Mouse (Mus musculus) retina, postnatal 1 day (tissue): ENCODE results near the gene Cyct.
A peak's percentile ranks its signal among the peaks of the same experiment; 100 is the strongest.

ENCODE experiments used
- DNase-seq: peaks from one replicate; pipeline ENCODE4 v3.0.0-alpha.2; 2012

Gene Cyct

DNA sequence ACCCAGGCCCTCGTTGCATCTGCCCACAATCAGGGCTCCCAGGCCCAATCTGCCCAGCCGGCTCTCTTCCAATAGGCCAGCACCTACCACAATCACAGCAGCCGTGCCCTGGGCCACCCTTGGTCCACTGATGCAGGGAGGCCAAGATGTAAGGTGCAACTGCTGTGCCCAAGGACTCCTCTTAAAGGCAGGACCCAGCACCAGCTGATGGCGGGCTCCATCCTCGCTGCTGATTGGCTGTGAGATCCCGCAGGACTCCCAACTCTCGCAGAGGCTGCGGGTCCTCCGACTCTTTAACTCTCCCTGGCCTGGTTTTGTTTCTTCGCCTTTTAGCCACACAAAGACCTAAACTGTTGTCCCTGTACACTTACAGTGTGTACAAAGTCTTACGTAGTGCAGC is at the start of gene Cyct:
TSS of gene Cyct (minus strand) at position 225 of the 400 bp plus-strand sequence.
- DNase-seq = no peak

DNA sequence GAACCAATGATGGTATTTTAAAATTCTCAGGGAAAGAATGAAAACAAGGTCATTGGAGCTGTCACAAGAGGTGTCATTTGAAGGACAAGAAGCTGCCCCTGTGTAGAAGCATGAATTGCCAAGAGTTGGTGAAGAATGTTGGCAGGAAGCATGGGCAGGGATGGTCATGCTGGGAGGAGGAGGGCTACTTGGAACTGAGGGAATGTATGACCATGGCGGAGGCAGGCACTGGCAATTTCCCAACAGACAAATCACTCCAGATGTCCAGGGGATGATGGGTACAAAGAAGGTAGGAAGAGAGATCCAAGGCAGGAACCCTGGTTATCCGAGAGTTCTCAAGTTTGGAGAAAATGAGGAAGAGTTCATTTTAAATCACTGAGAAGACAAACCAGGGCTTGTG is 49.7 kb upstream of the Cyct start:
- DNase-seq = no peak

DNA sequence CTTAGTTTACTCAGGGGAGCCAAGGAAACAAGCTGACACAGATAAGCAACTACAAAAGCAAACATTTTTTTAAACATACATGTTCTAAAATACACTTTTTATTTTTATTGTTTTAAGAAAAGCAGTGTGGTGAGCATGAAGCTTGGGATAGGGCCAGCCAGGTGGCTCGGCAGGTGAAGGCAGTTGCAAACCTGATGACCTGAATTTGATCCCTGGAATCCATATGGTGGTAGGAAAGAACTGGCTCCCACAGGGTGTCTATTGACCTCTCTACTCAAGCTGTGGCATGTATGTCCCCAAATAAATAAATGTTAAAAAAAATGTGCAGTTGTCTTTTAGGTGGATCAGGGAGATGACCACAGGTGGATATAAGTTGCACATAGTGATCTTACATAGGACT is 49.3 kb upstream of the Cyct start:
- no peak for DNase-seq

DNA sequence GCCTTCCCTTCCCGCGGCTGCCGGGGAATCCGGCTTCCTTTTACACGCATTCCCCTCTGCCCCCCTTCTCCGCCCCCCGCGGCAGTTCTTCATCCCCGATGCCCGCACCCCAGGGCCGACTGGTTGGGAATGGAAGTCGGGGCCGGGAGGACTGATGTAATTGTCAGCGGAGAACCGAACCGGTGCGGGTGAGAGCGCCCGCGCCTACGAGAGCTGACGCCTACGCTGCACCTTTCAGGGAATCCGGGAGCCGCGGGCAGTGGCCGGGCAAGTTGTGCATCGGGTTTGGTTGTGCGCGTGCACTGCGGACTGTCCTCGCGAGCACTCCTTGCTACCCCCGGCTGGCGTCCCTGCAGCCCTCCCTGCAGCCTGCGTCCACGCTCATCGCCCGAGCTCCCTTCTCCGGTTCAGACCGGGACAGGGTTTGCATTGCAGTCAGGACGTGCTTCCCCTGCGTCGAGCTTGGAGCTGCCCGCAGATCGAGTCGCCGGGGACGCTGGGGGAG is 46.7 kb upstream of the Cyct start:
- DNase-seq = peak; percentile 75

DNA sequence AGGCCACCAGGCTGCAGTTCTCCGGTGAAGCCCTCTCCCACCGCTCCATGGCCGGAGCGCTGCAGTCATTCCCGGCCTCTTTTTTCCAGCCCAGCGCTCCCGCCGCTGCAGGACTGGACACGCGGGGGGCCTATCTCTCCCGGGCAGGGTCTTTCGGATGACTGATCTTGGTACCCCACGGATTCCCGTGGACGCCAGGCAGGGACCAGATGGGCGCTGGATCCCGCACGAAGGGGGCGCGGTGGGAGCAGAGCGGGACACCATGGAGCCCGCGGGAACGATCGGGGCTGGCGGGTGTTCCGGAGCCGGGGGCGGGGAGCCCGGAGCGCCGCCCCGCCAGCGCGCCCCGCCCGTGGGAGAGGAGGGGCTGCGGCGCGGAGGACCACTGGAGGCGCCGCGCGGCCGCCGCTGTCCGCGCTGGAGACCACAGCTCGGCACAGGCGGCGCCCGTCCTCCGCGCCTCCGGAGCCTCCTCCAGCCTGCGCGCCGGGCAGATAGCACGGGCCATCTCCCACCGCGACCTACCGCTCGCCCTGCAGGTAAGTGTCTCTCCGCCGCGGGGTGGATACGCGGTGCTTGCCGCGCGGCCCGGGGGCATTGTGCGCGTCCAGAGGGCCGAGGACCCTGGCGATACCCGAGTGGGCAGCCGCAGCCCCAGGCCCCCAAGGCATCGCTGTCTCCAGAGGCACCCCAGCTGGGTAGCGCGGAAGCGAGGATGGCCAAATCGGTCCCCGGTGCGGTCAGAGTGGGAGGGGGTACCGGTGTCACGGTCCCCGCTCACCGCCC is 46.1 kb upstream of the Cyct start, which contains the start of gene Osbpl6:
TSS of gene Osbpl6 (plus strand) at position 358 of the 786 bp plus-strand sequence.
- peak; percentile 88 for DNase-seq

DNA sequence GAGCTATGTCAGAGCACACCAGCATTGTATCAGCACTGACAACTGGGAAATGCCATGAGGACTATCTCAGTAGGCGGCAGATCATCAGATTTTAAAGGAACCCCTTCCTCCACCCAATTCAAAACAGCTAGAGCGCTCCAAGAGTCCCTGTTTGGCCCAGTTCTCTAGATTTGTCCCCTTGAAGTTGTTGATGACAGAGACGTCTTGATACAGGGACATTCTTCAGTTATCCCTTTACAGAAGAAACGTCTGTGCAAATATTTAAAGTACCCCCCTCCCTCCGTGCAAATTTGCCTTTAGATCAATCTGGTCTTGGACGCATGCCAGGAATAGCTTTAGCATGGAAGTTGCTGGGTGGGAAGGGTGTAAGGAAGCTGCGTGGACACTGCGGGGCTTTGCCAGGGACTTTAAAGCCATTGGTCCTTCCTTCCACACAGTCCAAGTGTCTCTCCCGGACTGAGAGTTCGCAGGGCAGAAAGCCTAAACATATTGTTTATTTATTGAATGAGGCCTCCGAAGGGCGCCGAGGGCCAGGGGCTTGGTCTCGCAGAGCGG is 45.4 kb upstream of the Cyct start:
- DNase-seq = peak; percentile 72

DNA sequence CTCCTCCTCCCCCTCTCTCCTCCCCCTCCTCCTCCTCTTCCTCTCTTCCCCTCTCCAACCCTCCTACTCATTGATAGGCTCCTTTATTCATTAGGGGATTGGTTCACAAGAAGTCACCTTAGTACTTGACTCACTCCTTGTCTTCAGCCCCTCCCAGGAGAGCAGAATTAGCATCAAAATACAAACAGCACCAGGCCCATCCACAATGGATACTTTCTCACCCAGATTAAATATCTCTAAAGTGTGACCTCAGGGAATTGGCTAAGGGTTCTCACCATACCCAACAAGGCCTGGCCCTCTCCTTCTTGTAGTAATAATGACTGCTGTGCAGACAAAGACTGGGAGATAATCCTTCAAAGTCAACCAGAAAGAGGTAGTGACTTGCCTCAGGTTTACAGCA is 39.9 kb upstream of the Cyct start:
- DNase-seq = no peak

DNA sequence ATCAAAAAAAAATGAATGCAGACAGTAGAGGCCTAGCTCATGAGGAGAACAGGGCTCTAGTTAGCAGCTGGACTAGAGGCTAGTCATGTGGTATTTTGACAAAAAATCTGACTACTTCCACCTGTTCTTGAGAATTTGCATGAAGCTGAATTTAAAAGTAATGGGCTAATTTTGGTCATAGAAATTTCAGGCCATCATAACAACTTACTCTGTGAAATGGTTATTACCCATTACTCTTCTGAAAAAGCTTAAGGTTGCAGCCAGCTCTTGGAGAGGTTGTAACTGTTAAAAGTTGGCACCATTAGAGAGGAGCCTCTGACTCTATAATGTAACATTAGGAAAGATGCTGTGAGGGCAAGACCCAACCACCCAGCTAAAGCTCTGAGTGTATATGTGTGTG is 26.3 kb upstream of the Cyct start:
- no peak for DNase-seq

DNA sequence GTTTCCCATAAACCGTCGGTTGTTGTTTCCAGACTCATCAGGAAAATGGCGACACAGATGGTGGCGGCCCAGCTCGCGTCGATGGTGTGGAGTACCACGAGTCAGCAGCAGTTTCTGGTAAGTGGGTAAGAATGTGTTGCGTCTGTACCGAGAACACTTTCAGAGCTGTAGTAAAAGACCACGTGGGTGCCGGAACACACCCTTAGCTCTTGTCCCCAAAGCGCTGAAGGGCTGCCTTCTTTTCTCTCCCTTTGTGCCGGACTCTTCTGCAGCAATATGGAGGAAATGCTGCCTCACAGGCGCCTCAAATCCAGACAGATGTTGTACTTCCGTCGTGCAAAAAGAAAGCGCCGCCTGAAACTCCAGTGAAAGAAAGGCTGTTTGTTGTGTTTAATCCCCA is 18.4 kb upstream of the Cyct start:
- DNase-seq = no peak

DNA sequence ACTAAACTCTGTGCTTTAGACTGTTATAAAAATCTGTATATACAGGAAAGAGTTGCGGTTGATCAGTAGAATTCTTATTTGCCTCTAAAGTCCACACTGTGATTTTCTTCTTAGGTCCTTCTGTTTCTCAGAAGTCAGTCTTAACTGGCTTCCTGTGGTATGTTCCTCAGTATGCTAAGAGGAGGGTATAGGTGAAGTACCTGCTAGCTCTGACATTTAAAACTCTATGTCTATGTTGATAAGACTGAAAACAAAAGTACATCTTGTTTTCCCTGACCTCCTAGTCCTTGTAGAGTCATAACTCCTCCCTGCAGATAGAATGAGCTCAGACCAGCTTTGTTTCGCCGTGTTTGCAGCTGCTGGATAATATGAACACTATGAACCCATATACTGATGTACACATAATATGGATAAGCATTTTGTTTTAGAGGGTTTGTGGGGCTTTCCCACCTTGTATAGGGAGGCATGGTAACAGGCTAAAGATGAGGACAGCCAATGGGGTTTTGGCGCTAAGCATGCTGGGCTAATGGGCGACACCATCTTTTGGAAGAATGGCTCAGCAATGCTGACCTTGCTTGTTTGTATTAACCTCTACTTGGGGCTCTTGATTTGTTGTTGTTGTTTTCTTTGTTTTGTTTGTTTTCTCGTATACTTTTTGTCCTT is 14.4 kb upstream of the Cyct start:
- DNase-seq = no peak

DNA sequence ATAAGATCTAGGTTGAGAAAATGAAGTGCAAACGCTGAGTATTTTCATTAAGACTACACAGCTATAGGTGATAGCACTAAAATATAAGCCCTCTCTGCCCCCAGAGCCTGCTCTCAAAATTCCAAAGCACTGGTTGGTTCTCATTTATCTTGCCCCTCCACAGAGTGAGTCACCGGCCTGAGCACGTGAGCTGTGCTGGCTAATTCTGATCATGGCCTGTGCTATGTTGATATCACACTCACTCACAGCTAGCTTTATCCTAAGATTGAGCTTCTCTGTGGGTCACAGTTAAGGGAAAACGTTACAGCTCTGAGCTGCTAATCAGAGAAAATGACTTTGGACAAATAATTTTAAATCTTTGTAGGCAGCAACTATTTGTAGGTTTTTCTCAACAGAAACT is 12.0 kb upstream of the Cyct start:
- DNase-seq = no peak

DNA sequence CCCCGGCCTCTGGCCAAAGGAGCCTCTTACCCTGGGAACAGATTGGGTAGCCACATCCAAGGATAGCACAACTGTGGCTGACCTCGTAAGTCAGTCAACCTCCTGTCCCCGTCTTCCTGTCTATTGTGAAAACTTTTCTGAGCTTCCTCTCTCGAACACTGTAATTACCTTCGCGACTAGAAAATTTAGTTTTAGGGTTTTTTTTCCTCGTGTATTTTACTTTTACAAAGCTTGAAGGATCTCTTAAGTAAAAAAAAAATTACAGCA is 10.3 kb upstream of the Cyct start:
- no peak for DNase-seq

DNA sequence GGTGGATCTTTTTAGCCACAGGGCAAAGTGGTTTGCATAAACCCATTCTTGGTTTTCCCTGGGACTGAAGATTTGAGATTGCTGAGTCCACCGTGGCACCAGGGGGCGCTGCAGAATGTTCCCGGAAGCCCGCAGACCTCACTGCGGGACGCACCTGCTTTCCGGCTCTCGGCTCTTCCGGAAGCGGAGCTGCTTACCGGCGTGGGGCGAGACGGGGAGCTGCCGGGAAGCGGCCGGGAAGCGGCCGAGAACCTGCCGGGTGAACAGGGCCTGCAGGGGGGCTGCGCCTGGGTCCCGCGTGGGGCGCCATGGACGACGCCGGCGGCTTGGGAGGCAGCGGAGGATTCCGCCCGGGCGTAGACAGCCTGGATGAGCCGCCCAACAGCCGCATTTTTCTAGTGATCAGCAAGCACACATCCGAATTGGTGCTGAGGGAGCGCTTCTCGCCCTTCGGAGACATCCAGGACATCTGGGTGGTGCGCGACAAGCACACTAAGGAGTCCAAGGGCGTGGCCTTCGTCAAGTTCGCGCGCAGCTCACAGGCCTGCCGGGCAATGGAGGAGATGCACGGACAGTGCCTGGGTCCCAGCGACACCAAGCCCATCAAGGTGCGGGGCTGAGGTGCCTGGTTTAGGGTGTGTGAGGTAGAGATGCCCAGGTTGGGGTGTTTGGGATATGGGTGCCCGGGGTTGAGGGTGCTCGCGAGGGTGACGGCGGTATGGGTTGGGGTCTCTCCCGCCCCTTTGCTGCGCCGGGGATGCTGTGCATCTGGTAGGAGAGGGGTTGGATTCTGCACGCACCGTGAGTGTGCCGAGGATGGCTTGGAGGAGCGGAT is 9.8 kb upstream of the Cyct start, which contains the start of gene Rbm45:
TSS of gene Rbm45 (plus strand) at position 164 of the 835 bp plus-strand sequence.
- peak; percentile 94 for DNase-seq

DNA sequence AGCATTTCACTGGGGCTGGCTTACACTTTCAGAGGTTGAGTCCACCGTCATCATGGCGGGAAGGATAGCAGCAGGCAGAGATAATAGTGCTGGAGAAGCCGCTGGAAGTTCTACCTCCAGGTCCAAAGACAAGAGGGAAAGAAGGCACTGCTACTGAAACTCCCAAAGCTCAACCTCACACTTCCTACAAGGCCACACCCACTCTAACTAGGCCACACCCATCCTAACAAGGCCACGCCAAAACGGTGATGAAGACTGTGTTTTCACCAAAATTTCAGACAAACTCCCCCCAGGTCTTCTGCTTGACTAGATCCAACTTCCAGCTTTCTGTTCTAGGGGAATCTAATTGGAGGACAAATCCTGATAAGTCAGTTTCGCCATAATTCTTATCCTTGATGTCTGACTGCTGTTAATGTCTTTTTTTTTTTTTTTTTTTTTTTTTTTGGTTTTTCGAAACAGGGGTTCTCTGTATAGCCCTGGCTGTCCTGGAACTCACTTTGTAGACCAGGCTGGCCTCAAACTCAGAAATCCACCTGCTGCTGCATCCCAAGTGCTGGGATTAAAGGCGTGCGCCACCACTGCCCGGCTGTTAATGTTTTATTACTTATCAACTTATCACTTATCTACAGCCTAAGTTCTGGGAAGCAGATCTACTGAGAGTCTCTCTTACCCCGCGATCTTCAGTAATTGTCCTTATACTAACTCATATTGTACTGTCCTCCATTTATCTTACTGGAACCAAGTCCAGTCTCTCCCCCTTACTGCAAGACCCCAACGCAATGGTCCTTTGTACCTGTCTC is 8.8 kb upstream of the Cyct start:
- no peak for DNase-seq

DNA sequence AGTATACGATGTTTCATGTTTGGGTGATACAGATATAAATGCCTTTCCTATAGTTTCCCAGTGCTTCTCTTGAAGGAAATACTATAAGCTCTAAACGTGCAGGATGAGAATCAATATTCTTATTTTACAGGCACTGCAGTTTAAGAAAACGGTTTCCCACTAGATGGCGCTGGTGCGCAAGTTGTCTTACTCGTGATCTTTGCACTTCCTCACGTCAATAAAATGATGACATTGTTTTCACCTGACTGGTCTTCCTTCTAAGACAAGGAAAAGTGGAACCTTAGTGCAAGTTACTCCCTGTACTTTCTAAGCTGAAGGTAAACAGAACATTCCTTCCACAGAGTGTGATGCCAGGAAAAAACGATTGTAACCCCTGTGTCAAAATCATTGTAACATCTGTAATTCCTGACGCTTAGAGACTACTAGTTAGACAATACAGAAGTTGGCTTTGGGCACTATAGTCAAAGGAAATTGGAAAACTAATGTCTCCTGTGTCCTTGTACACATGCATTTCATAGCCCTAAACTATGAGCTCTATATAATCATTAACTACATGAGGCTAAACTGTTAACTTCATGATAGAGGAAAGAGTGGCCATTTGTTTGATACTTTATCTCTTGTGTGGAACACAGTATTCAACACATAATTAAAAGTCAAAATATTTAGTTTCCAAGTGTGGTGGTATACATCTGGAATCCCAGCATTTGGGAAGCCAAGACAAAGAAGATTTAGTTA is 7.1 kb upstream of the Cyct start:
- peak; percentile 87 for DNase-seq

DNA sequence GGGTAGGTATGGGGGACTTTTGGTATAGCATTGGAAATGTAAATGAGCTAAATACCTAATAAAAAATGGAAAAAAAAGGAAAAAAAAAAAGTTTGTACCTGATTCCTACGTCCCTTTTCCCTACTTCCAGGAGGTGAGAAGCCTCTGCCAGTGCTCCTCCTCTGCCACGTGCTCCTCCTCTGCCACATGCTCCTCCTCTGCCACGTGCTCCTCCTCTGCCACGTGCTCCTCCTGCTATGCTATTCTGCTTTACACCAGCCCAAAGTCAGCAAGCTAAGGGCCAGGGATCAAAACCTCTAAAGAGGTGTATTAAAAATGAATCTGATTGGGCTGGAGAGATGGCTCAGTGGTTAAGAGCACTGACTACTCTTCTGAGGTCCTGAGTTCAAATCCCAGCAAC is 5.6 kb upstream of the Cyct start:
- DNase-seq = no peak

DNA sequence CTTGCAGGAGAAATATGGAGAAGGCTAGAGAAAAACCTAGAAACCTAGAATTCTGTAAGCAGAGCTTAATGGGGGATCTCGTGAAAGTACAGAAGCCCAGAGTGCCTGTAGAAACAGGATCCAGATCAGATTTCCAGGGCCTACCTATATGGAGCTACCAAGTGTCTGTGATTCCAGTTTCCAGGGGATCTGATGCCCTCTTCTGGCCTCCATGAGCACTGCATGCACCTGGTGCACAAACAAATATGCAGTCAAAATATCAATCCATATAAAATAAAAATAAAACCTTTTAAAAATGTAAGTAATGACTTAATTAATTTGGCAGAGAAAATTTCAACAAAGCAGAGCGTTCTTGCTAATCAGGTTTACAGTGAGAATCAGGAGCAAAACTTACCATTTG is 1.9 kb upstream of the Cyct start:
- DNase-seq = peak; percentile 16

DNA sequence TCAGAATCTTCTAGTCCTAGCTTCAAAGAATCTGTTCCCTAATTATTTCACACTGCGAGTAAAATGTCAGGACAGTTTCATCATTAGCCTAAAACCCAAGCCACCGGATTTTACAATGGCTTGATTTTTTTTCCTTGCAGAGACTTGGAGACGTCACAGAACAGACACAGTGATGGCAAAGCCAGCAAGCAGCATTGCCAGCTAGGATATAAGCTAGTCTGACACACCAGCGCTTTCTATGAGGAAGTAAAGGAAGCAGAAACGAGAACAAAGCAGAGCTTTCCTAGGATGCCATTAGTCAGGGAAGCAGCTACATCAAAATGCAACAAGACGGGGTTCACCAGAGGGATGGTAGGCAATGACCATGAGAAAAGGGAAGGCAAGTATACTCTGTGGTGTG is 12.4 kb downstream of the Cyct start:
- DNase-seq = peak; percentile 48

DNA sequence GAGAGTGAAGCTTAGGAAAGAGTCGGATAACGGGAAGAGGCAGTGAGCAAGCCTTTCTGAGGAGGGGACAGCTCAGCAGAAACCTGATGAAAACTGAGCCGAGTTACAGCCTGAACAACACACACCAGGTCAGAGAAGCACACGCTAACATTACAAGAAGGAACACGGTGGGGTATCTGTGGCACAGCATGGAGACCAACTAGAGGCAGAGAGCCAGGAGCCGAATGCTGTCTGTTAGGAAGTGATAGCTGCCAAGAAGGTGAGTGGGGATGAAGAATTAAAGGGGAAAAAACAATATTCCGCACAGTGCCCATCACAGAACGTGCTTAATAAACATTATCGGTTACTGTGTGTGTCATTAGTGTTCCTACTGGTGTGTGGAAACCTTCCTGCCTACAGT is 18.1 kb downstream of the Cyct start:
- DNase-seq = no peak

DNA sequence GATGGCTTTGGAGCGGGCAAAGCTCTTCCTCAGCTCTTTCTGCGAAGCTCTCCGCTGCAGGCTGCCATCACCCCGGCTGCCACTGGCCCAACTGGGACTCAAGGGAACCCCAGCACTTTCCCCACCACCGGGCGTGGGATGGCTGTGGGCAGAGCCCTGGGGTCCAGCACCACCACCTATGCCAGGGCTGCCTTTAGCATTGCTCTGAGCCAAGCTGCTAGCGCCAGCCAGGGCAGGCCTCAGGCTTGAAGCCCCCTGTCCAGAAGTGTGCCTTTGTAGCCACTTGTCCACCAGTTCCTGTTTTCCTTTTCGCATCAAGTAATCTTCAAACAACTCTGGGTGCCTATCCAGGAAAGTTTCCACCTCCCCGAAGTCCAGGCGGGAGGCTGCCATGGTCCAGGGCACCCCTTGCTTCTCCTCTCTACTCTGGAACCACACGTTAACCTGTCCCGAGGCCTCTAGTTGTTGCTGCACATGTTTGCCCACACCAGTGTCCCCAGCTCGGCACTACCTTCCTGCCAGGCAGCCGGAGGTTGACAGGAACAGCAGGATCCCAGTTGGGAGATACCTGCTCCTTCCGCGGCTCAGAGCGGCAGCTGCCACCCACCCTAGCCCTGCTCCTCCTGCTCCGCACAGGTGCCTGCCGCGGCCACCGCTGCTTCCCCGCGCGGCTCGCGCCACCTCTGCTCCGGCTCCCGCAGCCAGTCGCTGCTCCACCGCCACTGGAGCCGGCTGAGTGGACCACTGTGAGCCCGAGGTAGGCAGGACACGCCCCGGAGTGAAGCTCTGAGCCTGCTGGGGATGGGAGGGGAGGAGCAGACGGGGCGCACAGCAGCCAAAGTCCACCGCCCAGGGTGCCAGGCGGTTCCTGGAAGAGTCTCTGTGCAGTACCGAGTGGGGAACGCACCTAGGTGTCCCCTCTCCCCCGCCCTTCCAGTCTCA is 21.8 kb downstream of the Cyct start, which contains the start of gene Pde11a:
TSS of gene Pde11a (minus strand) at position 560 of the 942 bp plus-strand sequence.
- DNase-seq = peak; percentile 71
